Mouse (Mus musculus) layer of hippocampus, adult 11-12 months (tissue): Measurements from ENCODE around the gene Ccdc92b.
"Not testable (repeated sequence)": the region's sequence is repeated elsewhere in the genome, so short reads cannot be mapped to it uniquely, and the experiment has no call there.

Experiments
- DNase-seq: peaks from one replicate; pipeline ENCODE4 v3.0.0; 2022; ENCODE audit warnings: low spot score

Gene Ccdc92b

GRCm38 (mm10) chr11:74619201-74619955, at the start of gene Ccdc92b:
Gene Ccdc92b (plus strand): TSS chr11:74619605.
- peak; percentile 67 for DNase-seq

GRCm38 (mm10) chr11:74569735-74570134, 49.7 kb upstream of the Ccdc92b start:
- no peak for DNase-seq

- DNase-seq: no peak
Observed at GRCm38 (mm10) chr11:74572459-74573061, 46.8 kb upstream of the Ccdc92b start.

GRCm38 (mm10) chr11:74574768-74575434, 44.5 kb upstream of the Ccdc92b start:
- no peak for DNase-seq

GRCm38 (mm10) chr11:74575940-74576339, 43.5 kb upstream of the Ccdc92b start:
- peak; percentile 45 for DNase-seq

GRCm38 (mm10) chr11:74577068-74577467, 42.3 kb upstream of the Ccdc92b start:
- DNase-seq: no peak

GRCm38 (mm10) chr11:74581333-74581732, 38.1 kb upstream of the Ccdc92b start:
- DNase-seq: not testable (repeated sequence)

GRCm38 (mm10) chr11:74582464-74582863, 36.9 kb upstream of the Ccdc92b start:
- no peak for DNase-seq

- DNase-seq: no peak
Observed at GRCm38 (mm10) chr11:74583824-74584349, 35.5 kb upstream of the Ccdc92b start.

- DNase-seq: no peak
Observed at GRCm38 (mm10) chr11:74584946-74585723, 34.3 kb upstream of the Ccdc92b start.

- no peak for DNase-seq
Observed at GRCm38 (mm10) chr11:74586401-74586800, 33.0 kb upstream of the Ccdc92b start.

- DNase-seq: no peak
Observed at GRCm38 (mm10) chr11:74589401-74590238, 29.8 kb upstream of the Ccdc92b start.

GRCm38 (mm10) chr11:74590239-74590596, 29.2 kb upstream of the Ccdc92b start:
- no peak for DNase-seq

GRCm38 (mm10) chr11:74590691-74591090, 28.7 kb upstream of the Ccdc92b start:
- DNase-seq: no peak

- DNase-seq: no peak
Observed at GRCm38 (mm10) chr11:74592246-74592645, 27.2 kb upstream of the Ccdc92b start.

- DNase-seq: no peak
Observed at GRCm38 (mm10) chr11:74597283-74597989, 22.0 kb upstream of the Ccdc92b start.

- DNase-seq: no peak
Observed at GRCm38 (mm10) chr11:74597990-74598337, 21.4 kb upstream of the Ccdc92b start.

- no peak for DNase-seq
Observed at GRCm38 (mm10) chr11:74602286-74602685, 17.1 kb upstream of the Ccdc92b start.

GRCm38 (mm10) chr11:74610068-74610467, 9.3 kb upstream of the Ccdc92b start:
- no peak for DNase-seq

- DNase-seq: no peak
Observed at GRCm38 (mm10) chr11:74610545-74611176, 8.7 kb upstream of the Ccdc92b start, which contains the start of gene Rap1gap2. Gene Rap1gap2 (minus strand): TSS chr11:74610915.
